Mouse (Mus musculus) layer of hippocampus, adult 18-20 months (tissue): ENCODE data around the gene Mndal. TPM values are rescaled to one million over a fixed set of nuclear protein-coding genes. Genes with fewer than 3 reads are reported as not detected.

Experiments
- total RNA-seq, 2 experiments: library from RNA; stranded (reverse); gene quantifications; 2 replicates each; pipeline ENCODE4 v1.2.3; 2021

The Mndal gene
- total RNA-seq, 2 experiments from 2014 or later = 7.0 to 10.6 TPM

Other genes with a start within 250 kb of the Mndal start
- under 1 TPM in 1 of 2 experiments, not detected in 1; 0.30 TPM for gene Ifi207, start 200.7 kb downstream of the Mndal start, total RNA-seq
- under 1 TPM; 0.17 to 0.23 TPM for gene Ifi204, start 175.5 kb downstream of the Mndal start, total RNA-seq
- gene Ifi211, start 29.4 kb downstream of the Mndal start, total RNA-seq = not detected
- 1 to 10 TPM; 4.0 to 5.0 TPM for gene Ifi203, start 181 bp upstream of the Mndal start, total RNA-seq
- gene Ifi202b, start 40.3 kb upstream of the Mndal start, total RNA-seq = not detected
- gene Ifi205, start 89.3 kb upstream of the Mndal start, total RNA-seq = not detected
- gene Olfr433, start 98.2 kb upstream of the Mndal start, total RNA-seq = not detected
- not detected for gene Olfr432, start 106.7 kb upstream of the Mndal start, total RNA-seq
- not detected for gene Olfr430, start 124.1 kb upstream of the Mndal start, total RNA-seq
- gene Olfr429, start 141.8 kb upstream of the Mndal start, total RNA-seq = not detected
- not detected for gene Olfr427, start 154.4 kb upstream of the Mndal start, total RNA-seq
- gene Olfr231, start 178.7 kb upstream of the Mndal start, total RNA-seq = not detected
- gene Olfr424, start 189.0 kb upstream of the Mndal start, total RNA-seq = not detected
- gene Olfr420, start 213.1 kb upstream of the Mndal start, total RNA-seq = not detected
- gene Spta1, start 230.3 kb upstream of the Mndal start, total RNA-seq = under 1 TPM; 0.05 TPM